Mouse (Mus musculus) kidney, embryonic 16.5 days (tissue): ENCODE data around the gene Socs3. TPM values are rescaled to one million over a fixed set of nuclear protein-coding genes. Genes with fewer than 3 reads are reported as not detected.
A peak's percentile ranks its signal among the peaks of the same experiment; 100 is the strongest.

Experiments
- ATAC-seq: fragments of 200-750 bp; cut with Nextera tagmentation; 2 replicates; pipeline ENCODE4 v1.8.0; 2017; ENCODE audit warnings: moderate TSS enrichment; ENCODE audit not compliant: low FRiP score, low TSS enrichment
- H3K27ac ChIP-seq: fragments of 300-500 bp; sonication (generic); 2 replicates; pipeline ENCODE4 v1.5.1; 2014; ENCODE audit warnings: low read length
- H3K27me3 ChIP-seq: fragments of 300-500 bp; sonication (generic); 2 replicates; pipeline ENCODE4 v1.6.1; 2014; ENCODE audit warnings: low read length, control low read depth, mixed read lengths; ENCODE audit not compliant: insufficient read depth
- H3K36me3 ChIP-seq: fragments of 300-500 bp; sonication (generic); 2 replicates; pipeline ENCODE4 v1.6.1; 2014; ENCODE audit warnings: low read length, control low read depth, mixed read lengths; ENCODE audit not compliant: insufficient read depth
- H3K4me1 ChIP-seq: fragments of 300-500 bp; sonication (generic); 2 replicates; pipeline ENCODE4 v1.6.1; 2014; ENCODE audit warnings: low read length, control low read depth, mixed read lengths; ENCODE audit not compliant: insufficient read depth
- H3K4me2 ChIP-seq: fragments of 300-500 bp; sonication (generic); replicated peaks from 2 replicates; pipeline ENCODE4 v1.6.1; 2014; ENCODE audit warnings: low read depth, low read length
- H3K4me3 ChIP-seq: fragments of 300-500 bp; sonication (generic); 2 replicates; pipeline ENCODE4 v1.5.1; 2014; ENCODE audit warnings: mild to moderate bottlenecking, low read length
- H3K9ac ChIP-seq: fragments of 300-500 bp; sonication (generic); replicated peaks from 2 replicates; pipeline ENCODE4 v1.6.1; 2014; ENCODE audit warnings: low read length
- H3K9me3 ChIP-seq: fragments of 300-500 bp; sonication (generic); 2 replicates; pipeline ENCODE4 v1.6.1; 2016; ENCODE audit warnings: low read length, control low read depth
- WGBS: fragments of 180-500 bp; shearing (Covaris S2); extraction: QIAGEN DNeasy Blood & Tissue Kit; methylation state at CpG from one replicate; pipeline ENCODE4 v1.1.7; 2014; 5-methylcytosine and 5-hydroxymethylcytosine counted together
- polyA plus RNA-seq: library from polyadenylated mRNA; unstranded; fragments of >200 nt; fragmentation: Nextera tagmentation; extraction: Ambion mirVana; gene quantifications from 2 replicates; pipeline ENCODE4 v1.2.1, GENCODE M21; 2015

The Socs3 gene
- polyA plus RNA-seq, 1 experiment from 2014 or later, result 15.9 TPM

DNA sequence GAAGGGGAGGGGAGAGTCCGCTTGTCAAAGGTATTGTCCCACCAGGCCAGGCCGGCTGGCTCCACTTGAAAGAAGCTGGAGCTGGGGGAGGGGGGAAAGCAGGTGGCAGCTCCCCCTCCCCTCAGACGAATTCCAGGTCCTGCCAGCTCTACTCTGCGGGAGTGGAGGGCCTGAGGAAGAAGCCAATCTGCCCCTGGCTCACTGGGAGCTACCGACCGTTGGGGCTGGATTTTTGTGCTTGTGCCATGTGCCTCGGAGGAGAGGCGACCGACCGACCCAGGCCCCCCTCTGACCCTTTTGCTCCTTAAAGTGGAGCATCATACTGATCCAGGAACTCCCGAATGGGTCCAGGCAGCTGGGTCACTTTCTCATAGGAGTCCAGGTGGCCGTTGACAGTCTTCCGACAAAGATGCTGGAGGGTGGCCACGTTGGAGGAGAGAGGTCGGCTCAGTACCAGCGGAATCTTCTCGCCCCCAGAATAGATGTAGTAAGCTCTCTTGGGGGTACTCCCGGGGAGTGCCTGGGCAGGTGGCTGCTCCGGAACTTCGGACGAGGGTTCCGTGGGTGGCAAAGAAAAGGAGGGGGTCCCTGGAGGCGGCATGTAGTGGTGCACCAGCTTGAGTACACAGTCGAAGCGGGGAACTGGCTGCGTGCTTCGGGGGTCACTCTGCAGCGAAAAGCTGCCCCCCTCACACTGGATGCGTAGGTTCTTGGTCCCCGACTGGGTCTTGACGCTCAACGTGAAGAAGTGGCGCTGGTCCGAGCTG lies 2.4 kb downstream of the Socs3 start:
- WGBS, result 18% methylated on average over 34 of the region's 34 CpGs
- Histone ChIP-seq H3K4me3 (peak overlapping the region; percentile 76), H3K27me3 (peaks cover 7% of the 10 kb centered on the region; the same call in 1 of the 2 replicates), H3K4me2 (peak overlapping the region; percentile 85), H3K9ac (peak overlapping the region; percentile 91), H3K27ac (no peak overlapping the region), H3K9me3 (no peaks in the 10 kb centered on the region), H3K4me1 (peaks cover 69% of the 10 kb centered on the region), H3K36me3 (peaks cover 5% of the 10 kb centered on the region; the same call in 1 of the 2 replicates)
- no peak for ATAC-seq

DNA sequence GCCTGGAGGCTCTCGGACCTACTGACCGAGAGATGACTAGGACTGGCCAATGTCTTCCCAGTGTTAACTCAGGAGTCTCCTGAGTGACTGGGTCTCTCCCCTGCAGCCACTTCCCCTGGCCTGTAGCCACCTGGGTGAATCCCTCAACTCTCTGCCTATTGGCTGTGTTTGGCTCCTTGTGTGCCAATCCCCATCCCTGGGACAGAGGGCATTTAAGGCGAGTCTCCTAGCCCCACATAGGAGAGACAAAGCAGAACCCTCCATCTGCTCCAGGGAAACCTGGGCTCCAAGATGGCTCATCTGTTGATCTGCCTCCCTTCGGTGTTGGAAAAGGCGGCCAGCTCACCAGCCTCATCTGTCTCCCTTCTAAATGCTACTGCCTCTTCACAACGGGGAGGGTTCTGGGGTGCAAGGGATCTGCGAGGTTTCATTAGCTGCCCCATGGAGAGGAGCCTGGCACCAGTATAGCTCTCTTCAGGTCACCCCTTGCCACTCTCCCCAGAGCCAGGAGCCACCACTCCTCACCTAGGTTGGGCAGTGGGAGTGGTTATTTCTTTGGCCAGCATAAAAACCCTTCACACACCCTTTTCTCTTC lies 3.2 kb downstream of the Socs3 start:
- peaks cover 5% of the 10 kb centered on the region; the same call in 1 of the 2 replicates for H3K36me3 ChIP-seq
- no peak for ATAC-seq
- 57% methylated on average over 7 of the region's 7 CpGs for WGBS
- peaks cover 7% of the 10 kb centered on the region; the same call in 1 of the 2 replicates for H3K27me3 ChIP-seq
- H3K27ac ChIP-seq, result no peak overlapping the region
- peak overlapping the region; percentile 85 for H3K4me2 ChIP-seq
- H3K4me3 ChIP-seq, result peak overlapping the region; percentile 76; the same call in 1 of the 2 replicates
- peak overlapping the region; percentile 91; the same call in 1 of the 2 replicates for H3K9ac ChIP-seq
- H3K9me3 ChIP-seq, result no peaks in the 10 kb centered on the region
- peaks cover 77% of the 10 kb centered on the region for H3K4me1 ChIP-seq

DNA sequence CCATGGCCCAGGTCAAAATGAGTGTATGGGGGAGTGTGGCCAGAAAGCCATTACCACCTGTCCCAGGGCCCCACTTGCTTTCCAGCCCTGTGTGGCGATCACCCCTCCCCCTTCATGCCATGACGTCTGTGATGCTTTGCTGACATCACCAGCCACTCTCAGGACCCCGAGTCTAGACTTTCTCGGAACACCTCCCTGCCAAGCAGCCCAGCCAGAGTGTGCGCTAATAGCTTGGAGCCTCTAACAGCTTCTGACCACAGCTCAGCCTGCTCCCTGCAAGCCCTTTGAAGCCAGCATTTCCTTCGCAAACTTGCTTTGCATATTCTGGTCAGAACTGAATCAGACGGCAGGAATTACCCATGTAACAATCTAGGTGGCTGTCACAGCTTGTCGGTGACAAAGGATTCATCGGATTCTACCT lies 4.3 kb downstream of the Socs3 start:
- WGBS, result 36% methylated on average over 9 of the region's 9 CpGs
- peaks cover 5% of the 10 kb centered on the region; the same call in 1 of the 2 replicates for H3K36me3 ChIP-seq
- peaks cover 7% of the 10 kb centered on the region; the same call in 1 of the 2 replicates for H3K27me3 ChIP-seq
- ATAC-seq, result no peak
- no peak overlapping the region for H3K4me3 ChIP-seq
- no peak overlapping the region for H3K27ac ChIP-seq
- no peak overlapping the region for H3K9ac ChIP-seq
- peaks cover 73% of the 10 kb centered on the region for H3K4me1 ChIP-seq
- no peaks in the 10 kb centered on the region for H3K9me3 ChIP-seq
- H3K4me2 ChIP-seq, result no peak overlapping the region; the same call in 1 of the 2 replicates

DNA sequence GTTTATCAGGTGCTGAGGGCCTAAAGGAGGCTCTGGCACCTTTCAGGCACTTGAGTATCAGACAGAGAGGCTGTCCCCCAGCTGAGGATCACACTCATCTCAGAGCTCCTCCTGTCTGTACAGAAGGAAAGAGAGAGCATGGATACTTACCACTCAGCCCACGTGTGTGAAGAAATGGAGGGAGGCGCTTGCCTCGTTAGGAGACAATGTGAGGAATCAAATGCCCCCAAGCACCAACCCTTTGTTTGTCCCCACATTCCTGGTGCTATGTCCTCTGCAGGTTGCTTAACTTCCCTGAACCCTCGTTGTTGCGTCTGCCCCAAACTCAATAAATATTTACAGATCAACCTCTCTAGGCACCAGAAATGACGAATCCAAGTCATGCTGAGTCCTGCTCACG lies 4.8 kb downstream of the Socs3 start:
- H3K4me3 ChIP-seq, result no peak overlapping the region
- no peak for ATAC-seq
- H3K9ac ChIP-seq, result no peak overlapping the region
- WGBS, result 53% methylated on average over 7 of the region's 7 CpGs
- no peak overlapping the region for H3K27ac ChIP-seq
- no peak overlapping the region for H3K4me2 ChIP-seq
- peaks cover 72% of the 10 kb centered on the region for H3K4me1 ChIP-seq
- peaks cover 7% of the 10 kb centered on the region; the same call in 1 of the 2 replicates for H3K27me3 ChIP-seq
- peaks cover 5% of the 10 kb centered on the region; the same call in 1 of the 2 replicates for H3K36me3 ChIP-seq
- no peaks in the 10 kb centered on the region for H3K9me3 ChIP-seq

DNA sequence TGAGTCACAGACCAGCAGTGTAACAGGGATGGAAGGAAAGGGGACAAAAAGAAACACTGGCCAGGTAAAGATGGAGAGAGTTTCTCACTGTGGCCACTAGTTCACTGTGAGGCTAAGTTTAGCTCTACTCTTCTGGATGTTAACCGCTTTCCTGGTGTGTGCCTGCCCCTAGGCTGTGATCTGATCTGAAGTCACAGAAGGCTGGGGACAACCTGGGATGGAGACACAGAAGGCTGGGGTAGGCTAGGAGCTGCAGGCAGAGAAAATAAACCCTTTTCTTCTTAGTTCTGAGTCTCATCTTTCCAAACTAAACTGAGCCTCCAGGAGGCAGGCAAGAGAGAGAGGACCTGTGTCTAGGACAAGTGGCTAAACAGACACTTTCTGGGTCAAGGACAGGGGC lies 5.6 kb downstream of the Socs3 start:
- Histone ChIP-seq H3K27me3 (peaks cover 7% of the 10 kb centered on the region; the same call in 1 of the 2 replicates), H3K4me3 (no peak overlapping the region; the same call in 1 of the 2 replicates), H3K9me3 (no peaks in the 10 kb centered on the region), H3K9ac (peak overlapping the region; percentile 54), H3K4me2 (peak overlapping the region; percentile 65; the same call in 1 of the 2 replicates), H3K27ac (peak overlapping the region; percentile 91), H3K36me3 (peaks cover 5% of the 10 kb centered on the region; the same call in 1 of the 2 replicates), H3K4me1 (peaks cover 74% of the 10 kb centered on the region)
- WGBS, result 26% methylated on average over 1 of the region's 1 CpGs
- ATAC-seq, result no peak

DNA sequence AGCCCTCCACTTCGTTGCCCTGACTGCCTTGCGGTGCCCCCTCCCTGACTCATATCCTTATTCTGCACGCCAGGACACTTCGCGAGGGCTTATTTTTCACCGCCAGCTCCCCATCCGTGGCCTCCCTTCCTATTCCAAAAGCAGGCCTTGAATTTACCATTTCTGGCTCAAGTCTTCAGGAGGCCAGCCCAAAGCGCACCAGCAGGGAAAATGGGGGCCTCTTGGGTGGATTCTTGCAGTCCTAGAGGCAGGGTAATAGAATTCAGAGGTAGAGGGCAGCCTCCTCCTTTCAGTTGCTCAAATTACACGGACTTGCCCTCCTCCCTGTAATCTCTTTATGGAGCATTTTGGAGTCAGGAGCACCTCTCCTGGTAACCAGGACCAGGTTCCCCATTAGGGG lies 6.0 kb downstream of the Socs3 start:
- Histone ChIP-seq H3K9ac (peak overlapping the region; percentile 54), H3K27me3 (peaks cover 7% of the 10 kb centered on the region; the same call in 1 of the 2 replicates), H3K36me3 (peaks cover 5% of the 10 kb centered on the region; the same call in 1 of the 2 replicates), H3K4me2 (peak overlapping the region; percentile 65), H3K27ac (peak overlapping the region; percentile 91), H3K9me3 (no peaks in the 10 kb centered on the region), H3K4me1 (peaks cover 77% of the 10 kb centered on the region), H3K4me3 (peak overlapping the region; percentile 36)
- WGBS, result 2% methylated on average over 9 of the region's 9 CpGs
- ATAC-seq, result no peak; the same call in 1 of the 2 replicates

DNA sequence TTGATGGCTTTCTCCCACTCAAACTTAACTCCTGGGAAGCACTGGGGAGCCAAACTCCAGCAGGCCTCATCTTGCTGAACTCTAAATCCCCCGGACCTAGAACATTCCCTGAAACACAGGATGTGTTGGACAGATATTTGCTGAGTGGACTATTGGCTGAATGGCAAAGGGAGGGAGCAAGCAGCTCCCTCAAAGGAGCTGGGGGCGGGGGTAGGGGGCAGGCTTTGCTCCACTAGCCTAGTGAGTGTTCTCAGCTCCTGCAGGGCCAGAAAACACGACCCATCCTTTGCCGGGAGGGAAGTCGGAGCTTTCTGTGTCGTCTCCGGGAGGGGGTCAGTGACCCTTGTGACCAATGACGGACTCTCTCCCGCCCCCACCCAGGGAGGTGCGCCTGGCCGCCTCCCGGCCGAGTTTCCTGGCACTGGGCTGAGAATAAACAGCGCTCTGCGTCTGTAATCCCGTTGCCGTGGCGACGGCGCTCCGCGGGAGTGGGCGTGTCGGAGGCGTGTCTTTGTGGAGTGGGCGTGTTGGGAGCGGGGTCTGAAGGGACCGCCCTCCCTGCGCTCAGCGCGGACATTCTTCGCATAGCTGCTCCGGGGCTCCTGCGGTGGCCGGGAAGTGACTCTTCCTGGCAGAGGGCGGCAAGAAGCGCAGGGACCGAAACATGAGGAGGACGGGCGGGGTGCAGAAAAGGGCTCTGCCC lies 6.6 kb downstream of the Socs3 start:
- H3K36me3 ChIP-seq, result peaks cover 5% of the 10 kb centered on the region; the same call in 1 of the 2 replicates
- H3K4me3 ChIP-seq, result peak overlapping the region; percentile 36
- no peaks in the 10 kb centered on the region for H3K9me3 ChIP-seq
- peak overlapping the region; percentile 54 for H3K9ac ChIP-seq
- peaks cover 7% of the 10 kb centered on the region; the same call in 1 of the 2 replicates for H3K27me3 ChIP-seq
- peak overlapping the region; percentile 65 for H3K4me2 ChIP-seq
- peak overlapping the region; percentile 97 for H3K27ac ChIP-seq
- ATAC-seq, result peak; percentile 84
- H3K4me1 ChIP-seq, result peaks cover 79% of the 10 kb centered on the region
- under 1% methylated on average over 38 of the region's 40 CpGs for WGBS

DNA sequence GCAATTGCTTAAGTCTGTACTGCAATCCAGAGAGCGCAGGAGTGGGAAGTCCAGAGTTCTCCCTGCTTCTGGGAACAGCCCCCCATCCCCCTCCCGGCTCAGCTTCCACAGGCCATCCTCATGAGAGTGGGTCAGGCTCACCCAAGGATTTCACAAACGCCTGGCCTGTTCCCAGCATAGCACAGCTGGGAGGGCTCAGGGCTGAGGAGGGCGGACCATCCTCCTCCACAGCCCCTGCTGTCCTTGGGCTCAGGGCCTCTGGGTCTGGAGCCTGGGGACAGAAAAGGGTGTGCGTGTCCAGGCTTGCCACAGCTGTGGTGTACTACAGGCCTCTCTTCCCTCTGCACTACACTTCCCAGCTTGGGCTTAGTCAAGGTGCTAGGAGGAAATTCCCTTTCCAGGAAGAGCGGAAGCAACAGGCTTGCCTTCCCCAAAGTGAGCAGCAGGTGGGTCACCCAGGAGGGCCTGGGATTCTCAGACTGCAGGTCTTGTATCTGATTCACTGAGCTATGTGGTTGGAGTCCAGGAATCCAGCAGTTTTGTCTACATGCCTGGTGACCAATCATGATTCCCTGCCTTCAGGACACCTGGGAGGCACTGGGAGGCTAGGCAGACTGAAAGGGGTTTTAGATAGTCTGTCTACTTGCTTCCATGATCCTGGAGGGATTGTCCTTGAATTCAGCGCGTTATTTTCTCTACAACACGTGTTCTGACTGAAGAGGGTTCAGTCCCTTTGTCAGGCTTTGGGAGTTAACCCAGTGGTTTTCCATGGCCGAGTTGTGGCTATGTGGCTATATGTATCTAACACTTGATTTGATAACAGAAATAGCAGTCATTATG lies 7.4 kb downstream of the Socs3 start:
- Histone ChIP-seq H3K9ac (peak overlapping the region; percentile 49), H3K4me3 (peak overlapping the region; percentile 36; the same call in 1 of the 2 replicates)
- peak; percentile 88 for ATAC-seq

DNA sequence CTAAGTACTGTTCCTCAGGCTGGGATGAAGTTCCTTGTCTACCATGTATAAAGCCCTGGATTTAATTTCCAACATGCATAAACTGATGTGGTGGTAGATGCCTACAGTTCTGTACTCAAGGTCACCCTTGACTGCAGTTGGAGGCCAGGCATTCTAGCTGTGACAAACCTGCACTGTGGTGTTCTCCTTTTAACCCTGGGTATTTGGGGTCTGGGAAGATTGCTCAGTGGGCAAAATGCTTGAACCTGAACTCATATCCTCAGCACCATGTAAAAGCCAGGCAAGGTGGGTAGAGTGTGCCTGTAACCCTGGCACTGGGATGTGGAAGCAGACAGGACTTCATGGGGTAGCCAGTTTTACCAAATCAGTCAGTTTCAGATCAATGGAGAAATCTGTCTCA lies 9.2 kb downstream of the Socs3 start:
- Histone ChIP-seq H3K4me1 (peaks cover 57% of the 10 kb centered on the region), H3K36me3 (no peaks in the 10 kb centered on the region), H3K9ac (no peak overlapping the region), H3K27ac (no peak overlapping the region), H3K4me2 (no peak overlapping the region), H3K4me3 (no peak overlapping the region), H3K27me3 (no peaks in the 10 kb centered on the region), H3K9me3 (no peaks in the 10 kb centered on the region)
- ATAC-seq, result no peak

More for the DNA sequence above, 7.4 kb downstream of the Socs3 start:
- peaks cover 75% of the 10 kb centered on the region for H3K4me1 ChIP-seq
- peaks cover 5% of the 10 kb centered on the region; the same call in 1 of the 2 replicates for H3K36me3 ChIP-seq
- peaks cover 7% of the 10 kb centered on the region; the same call in 1 of the 2 replicates for H3K27me3 ChIP-seq
- peak overlapping the region; percentile 65 for H3K4me2 ChIP-seq
- WGBS, result 32% methylated on average over 10 of the region's 10 CpGs
- no peaks in the 10 kb centered on the region for H3K9me3 ChIP-seq
- peak overlapping the region; percentile 97 for H3K27ac ChIP-seq
